Mouse (Mus musculus) urinary bladder, postnatal 25 days (tissue): ENCODE measurements around the gene Tyw1.

ENCODE experiments used
- DNase-seq: peaks from one replicate; pipeline ENCODE4 v3.0.0; 2022; ENCODE audit warnings: low spot score

Gene Tyw1

DNA sequence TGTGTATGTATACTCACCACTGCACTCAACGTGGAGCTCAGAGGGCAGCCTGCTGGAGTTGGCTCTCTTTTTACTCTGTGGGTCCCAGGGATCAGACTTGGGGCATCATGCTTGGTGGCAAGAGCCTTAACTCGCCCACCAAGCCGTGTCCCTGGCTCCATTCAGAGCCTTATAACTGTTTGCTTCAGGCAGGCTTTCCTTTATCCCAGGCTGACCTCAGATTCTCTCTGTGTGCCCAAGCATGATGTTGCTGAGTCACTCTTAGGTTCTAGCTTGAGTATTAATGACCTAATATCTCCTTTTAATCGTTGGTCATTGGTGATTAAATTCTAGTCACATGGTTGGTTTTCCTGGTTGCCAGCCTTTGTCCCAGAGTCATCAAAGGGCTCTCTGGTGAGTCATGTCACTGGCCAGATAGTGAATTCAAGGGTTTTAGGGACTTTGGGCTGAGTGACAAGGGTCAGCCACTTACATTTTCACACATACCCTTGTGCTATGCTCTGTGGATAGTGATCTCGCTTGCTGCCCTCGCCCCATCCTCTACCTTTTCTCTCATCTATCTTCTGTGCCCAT, 9.1 kb downstream of the Tyw1 start:
- DNase-seq, result no peak

DNA sequence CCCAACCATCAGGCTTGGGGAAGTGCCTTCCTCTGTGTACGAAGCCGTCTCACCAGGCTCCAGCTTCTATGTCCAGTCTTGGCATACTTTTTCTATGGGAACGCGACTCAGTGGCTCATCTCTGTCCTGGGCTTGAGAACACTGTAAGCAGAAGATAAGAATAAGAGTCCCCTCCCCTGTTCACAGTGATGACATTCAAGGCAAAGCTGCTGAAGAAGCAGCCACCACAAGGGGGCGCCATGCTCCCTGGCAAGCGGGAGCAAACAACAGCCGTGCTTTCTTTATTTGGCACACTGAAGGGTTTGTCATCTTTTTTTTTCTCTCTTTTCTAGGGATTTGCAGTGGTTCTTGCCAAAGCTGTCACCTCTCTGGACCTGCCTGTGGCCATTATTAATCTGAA, 11.2 kb downstream of the Tyw1 start:
- DNase-seq, result peak; percentile 20

DNA sequence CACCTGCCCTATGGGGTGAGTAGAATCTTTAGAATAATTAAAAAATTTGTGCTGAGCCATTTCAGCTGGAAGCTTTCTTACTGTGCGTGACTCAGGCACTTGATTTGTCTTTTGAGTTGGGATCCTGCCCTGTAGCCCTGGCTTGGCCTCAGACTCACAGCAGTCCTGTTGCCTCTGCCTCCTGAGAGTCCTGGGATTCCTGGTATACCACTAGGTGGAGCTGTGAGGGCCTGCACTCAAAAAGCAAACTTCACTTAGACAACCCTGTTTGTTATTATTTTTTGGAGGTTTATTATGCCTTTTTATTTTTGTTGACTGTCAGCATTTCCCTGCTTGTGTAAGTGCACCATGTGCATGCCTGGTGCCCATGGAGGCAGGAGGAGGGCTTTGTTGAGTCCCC, 11.9 kb downstream of the Tyw1 start:
- DNase-seq, result peak; percentile 26

DNA sequence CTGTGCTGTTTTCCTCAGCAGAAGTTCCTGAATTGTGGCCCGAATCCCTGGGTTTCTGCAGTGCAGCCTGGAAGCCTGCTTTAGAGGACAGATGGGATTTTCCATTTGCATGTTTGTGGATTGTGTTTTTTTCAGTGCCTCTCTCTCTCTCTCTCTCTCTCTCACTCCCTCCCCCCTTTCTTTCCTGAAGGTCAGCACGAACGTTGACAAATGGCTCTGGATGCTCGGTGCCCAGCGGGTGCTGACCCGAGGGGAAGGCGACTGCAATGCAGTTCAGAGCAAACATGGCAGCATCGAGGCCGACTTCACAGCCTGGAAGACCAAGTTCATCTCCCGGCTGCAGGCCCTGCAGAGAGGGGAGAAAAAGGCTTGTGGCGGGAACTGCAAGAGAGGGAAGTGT, 13.6 kb downstream of the Tyw1 start:
- DNase-seq, result no peak

DNA sequence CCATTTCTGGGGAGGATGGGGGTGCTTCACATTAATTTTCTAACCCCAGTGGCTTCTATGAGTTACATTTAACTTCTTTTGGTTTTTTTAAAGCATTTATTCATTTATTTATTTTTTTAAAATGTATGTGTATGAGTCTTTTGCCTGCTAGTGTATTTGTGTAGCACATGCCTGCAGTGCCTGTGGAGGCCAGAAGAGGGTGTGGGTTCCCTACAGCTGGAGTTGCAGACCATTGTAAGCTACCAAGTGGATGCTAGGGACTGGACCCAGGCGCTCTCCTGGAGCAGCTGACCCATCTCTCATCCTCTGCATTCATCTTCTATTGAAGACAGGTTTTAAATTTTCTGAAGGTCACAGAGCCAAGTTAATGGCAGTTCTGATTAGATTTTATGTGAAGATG, 16.9 kb downstream of the Tyw1 start:
- DNase-seq, result no peak

DNA sequence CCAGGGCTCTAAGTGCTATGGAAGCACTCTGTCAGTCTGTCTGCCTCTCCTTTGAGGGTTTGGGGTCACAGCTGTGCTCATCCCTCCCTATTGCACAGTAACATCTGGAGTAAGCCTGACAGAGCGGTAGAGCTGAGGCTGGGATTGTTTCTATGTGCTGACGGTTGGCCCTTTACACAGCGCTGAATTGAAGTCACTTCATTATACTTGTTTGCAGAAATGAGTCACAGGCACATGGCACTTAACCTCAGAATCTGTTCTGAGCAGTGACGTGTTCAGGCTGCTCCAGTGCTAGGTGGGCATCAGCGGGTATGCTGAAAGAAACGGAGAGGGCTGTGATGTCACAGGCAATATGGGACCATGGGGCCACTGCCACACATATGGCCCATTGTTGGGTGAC, 17.6 kb downstream of the Tyw1 start:
- no peak for DNase-seq

DNA sequence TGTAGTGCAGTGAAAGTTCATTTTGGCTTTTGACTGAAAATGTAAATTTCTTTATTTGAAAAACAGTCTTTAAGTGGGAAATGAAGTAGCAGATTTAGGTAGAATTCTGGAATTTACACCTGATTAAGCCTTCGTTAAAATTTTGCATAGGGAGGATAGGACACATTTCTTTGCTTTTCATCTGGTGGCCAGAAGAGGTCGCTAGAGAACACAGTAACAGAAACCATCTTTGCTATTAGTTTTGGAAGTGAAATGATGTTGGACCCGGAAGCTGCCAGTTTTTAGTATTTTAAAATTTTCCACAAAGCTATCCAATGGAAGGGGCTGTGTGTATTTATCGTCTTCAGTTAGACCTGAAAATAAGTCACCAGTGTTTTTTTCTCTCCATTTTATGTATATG, 20.1 kb downstream of the Tyw1 start:
- DNase-seq, result no peak

DNA sequence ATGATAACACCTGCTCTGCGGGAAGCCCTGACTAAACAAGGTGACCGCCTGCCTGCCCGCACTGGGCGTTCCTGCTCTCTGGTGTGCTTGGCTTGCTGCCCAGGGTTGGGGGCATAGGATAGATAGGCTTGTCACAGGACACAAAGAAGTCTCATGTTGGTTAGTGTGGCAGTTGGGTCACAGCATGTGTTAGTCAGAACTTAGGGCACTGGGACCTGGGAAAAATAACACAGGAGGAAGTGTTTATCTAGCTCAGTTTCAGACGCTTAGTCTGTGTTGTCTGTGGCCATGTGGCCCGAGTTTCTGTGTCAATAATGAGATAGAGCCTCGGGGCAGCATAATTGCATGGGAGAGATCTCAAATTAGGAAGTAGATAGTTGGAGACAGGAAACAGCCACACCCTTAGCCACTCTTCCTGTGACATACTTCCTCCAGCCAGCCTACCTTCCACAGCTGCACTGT, 22.6 kb downstream of the Tyw1 start:
- DNase-seq, result no peak

DNA sequence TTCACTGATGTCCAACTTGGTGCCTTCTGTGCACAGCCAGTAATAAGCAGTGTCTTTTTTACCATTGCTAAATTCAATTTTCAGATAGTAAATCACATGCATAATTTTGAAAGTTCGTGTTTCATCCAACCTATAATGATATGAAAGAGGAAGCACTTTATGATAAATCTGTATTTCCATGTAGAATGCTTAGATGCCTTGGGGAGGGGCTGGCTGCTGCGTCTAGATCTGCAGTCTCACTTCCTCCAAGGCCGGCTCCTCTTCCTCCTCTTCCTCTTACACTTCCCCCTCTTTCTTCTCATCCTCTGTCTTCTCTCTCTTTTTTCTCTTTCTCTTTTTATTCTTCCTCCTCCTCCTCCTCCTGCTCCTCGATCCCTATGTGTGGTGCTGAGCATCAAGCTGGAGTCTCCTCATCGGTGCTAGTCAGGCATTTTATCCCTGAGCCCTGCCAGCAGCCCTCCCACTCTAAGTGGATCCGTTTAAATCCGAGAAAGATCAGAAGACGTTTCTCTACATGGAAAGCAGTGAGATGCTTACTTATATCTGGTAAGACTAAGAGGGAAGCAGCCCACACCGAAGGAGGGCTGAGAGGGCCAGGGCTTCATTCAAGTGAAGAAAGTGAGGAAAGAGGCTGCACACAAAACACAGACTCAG, 27.8 kb downstream of the Tyw1 start:
- DNase-seq, result no peak

DNA sequence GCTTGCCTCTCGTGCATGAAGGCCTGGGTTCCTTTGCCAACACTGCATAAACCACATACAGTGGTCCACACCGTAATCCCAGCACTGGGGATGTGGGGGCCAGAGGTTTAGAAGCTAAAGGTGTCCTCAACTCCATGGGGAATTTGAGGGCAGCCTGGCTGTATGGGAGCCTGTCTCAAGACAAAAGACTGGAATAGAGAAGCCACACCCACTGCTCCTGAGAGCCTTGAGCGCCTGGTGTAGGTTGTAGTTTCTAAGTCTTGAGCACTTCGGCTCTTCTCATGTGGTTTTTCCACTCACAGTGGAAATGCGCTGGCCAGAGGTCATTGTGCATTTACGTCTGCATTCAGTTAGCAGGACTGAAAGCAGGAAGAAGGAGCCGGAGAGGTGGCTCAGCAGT, 32.7 kb downstream of the Tyw1 start:
- DNase-seq, result no peak

DNA sequence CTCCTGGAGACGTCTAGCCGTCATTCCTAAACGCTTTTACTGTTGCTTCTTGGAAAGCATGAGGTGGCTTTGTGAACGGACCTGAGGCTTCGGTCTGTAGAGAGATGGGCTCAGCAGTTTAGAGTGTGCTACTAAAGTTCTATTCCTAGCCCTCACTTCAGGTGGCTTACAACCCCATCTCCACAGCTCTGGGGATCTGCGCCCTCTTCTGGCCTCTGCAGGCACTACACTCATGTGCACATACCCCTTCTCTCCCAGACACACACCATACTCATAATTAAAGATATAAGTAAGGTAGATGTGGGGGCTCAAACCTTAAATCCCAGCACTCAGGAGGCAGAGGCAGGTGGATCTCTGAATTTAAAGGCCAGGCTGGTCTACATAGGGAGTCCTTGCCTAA, 34.8 kb downstream of the Tyw1 start:
- DNase-seq, result no peak

DNA sequence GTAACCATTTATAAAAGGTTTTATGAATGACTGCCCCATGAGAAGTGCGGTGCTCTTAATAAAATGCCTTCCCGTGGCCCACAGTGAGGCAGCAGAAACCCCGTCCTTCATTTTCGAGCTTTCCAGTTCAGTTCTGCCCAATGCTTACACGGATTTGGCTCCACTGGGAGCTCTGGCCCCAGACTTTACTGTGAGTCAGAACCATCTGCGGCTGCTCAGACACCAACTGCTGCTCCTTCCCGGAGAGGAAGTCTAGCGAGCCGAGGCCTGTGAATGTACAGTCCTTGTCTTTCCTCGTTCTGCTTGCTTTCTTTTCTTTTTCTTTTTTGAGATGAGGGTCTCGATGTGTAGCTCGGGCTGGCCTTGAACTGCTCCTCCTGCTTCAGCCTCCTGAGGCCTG, 35.4 kb downstream of the Tyw1 start:
- DNase-seq, result no peak

DNA sequence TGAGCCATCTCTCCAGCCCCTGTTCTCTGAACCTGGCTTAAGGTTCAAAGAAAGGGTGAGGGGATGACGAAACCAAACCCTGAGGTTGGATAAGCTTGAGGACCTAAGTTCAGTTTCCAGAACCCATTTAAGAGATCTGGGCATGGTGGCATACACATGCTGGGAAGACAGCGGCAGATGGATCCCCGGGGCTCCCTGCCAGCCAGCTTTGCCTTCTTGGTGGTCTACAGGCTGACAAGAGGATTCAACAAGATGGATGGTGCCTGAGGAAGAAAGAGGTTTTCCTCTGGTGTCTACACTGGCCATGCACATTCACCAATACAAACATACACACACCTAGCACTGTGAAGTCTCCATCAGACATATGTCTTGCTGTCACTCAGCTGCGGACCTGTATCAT, 37.6 kb downstream of the Tyw1 start:
- DNase-seq, result no peak

DNA sequence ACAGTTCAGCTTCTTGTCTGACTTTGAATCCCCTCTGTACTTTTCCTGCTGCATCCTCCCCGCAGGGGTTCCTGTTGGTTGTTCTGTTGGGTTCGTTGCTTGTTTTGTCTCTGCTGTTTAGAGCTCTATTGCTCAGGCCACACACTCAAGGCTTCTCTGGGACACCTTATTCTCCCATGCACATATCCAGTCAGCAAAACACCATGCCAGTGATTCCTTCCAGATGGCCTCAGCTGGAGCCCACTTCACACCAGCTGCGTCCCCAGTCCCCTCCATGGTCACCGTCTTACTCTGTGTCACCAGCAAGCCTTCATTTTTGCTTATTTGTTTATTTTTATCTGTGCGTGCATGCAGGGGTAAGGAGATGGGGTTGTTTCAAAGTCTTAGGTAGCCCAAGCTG, 38.5 kb downstream of the Tyw1 start:
- DNase-seq, result no peak

DNA sequence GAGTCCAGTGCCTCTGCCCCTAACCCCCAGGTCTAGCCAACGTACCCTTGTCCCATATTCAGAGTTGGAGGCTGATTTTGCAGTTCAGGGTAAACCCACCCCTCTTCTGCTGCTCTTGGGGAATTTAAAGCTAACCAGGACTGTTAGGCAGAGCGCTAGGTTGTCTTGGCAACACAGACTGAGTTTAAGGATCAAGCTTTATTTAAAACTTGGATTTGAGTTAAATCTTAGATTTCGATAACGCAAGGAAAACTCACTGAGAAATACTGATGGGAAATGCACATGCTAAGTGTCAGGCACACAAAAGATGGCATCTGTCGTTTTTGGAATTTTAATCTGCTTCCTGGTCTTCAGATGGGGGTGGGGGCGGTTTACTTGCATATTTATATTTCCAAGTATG, 39.2 kb downstream of the Tyw1 start:
- no peak for DNase-seq

DNA sequence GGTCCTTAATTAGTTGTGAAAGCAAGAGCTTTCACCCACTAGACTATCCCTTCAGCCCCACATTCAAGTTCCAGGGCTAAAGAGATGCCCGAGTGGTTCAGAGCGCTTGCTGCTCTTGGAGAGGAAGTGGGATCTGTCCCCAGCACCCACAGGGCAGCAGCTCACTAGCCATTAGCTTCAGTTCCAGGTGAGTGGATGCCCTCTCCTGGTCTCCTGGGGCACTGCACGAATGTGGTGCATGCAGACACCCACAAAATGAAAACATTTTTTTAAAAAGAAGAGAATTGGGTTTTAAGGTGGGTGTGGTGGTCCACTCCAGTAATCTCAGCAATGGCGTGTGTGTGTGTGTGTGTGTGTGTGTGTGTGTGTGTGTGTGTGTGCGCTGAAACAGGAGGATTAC, 40.7 kb downstream of the Tyw1 start:
- DNase-seq, result no peak

DNA sequence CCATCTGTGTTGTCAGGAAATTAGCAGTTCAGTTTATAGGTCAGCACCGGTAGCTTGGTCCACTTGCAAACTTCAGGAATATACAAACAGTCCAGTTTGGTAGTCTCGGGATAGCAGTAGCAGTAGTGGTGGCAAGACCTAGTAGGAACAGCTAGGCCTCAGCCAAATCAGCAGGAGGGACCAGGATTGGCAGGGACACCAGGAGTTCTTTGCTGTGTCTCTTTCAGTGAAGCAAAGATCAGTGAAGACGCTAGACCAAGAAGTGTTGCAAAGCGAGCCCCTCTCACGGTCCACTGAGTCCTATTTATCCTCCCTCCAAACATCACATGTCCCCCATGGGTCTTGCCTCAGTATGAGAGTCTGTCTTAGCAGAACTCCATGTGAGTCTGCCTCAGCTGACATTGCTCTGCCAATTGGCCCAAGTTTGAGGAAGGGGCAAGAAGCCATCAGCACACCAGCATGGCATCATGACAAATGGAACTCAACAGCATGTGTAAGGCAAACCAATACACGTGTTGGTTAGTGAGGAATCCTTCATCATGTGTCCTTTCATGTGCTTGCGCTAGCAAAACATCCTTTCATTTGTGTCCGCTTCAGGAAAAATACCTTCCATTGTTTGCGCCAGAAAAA, 43.5 kb downstream of the Tyw1 start:
- no peak for DNase-seq

DNA sequence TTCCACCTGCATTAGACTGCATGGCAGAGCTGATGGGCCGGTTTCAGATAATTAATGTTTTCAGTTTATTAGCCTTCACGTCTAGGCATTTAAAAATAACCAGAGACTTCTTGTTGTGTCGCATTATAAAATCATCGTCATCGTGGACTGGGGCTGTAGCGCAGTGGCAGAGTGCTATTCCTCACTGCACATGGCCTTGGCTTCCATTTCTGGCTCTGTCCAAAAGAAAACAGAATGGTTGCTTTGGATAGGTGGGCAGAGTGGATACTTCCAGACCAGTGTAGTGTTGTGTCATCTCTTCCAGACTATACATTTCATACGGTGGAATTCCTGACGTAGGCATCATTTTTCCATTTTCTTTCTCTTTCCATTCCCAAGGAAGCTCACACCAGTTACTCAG, 44.1 kb downstream of the Tyw1 start:
- no peak for DNase-seq

DNA sequence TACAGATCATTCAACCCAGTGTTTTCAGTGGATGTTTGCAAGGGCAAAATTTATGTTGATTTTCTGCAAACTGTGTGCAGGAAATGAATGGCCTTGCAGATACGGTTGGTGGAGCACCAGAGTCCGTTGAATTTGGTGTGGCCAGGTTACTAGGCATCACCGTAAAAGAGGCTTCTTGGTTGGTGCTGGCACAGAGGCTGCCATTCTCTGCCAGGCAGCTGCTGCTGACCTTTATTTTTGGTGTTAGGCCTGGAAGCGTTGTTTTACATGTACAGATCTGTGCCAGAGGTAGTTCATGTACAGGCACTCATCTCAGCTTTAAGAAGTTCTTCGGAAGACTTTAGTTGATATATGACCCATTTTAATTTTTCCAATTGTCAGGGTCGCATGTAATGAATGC, 48.2 kb downstream of the Tyw1 start:
- DNase-seq, result no peak

DNA sequence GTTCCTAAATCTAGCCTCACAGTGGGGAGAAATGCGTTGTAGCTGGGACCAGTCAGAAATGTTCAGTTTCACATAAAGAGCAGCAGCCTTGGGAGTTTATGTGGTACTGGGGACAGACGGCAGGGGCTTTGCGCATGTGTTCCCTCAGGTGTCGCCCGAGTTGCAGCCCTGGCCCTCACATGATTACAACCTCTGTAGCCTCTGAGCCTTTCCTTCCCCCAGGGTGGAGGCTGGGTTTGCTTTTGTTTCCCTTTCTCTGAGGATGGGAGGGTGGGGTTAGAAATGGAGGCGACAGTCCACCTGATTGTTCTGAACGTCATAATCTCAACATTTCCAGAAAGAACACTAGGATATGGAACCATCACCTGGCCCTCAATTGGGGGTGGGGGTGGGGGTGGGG, 52.5 kb downstream of the Tyw1 start:
- no peak for DNase-seq

DNA sequence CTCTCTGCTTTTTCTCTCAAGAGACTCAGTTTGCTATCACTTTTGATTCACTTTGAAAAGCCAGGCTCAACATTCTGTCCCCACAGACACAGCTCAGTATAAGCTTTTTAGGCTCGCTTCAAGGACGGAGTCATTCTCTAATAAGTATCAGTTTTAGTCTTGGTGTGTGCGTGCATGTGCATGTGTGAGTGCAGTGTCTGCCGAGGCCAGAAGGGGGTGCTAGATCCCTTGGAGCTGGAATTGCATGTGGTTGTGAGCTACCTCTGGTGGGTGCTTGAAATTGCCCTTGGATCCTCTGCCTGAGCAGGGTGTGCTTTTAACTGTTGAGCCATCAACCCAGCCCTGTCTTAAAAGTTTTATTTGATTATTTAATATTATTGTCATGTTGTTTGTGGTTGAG, 54.7 kb downstream of the Tyw1 start:
- DNase-seq, result no peak

DNA sequence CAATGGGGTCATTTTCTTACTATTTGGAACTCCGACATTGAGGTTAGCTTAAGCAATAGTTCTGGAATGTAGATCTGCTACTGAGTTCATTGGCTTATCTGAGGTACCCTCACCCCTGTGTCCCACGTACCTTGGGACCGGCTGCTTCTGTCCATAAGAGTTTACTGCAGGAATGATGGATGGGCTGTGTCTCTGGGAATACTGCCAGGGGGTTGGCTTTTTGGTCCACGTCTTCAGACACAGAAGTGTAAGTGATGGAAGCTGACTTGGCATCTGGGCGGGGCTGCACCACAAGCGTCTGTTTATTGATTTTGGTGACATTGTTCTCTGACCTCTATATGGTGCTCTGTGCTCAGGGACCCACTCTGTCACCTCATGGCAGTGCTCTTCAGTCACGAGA, 55.4 kb downstream of the Tyw1 start:
- DNase-seq, result no peak

DNA sequence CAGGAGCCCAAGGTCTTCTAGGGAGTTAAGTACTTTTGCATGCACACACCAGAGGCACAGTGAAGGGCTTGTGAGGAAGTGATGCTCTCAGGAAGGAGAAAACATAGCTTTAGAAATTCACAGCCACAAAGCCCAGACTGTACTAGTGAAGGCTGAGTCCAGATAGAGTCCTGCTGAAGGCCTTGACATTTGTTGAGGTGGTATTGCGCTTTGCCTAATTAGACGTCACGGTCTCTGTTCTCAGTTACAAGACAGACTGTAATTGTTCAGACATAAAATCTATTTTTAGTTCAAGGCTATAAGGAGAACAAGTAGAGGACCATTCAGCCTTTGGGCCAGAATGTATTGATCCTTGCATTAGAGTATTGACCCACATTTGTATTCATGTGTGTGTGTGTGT, 58.1 kb downstream of the Tyw1 start:
- no peak for DNase-seq

DNA sequence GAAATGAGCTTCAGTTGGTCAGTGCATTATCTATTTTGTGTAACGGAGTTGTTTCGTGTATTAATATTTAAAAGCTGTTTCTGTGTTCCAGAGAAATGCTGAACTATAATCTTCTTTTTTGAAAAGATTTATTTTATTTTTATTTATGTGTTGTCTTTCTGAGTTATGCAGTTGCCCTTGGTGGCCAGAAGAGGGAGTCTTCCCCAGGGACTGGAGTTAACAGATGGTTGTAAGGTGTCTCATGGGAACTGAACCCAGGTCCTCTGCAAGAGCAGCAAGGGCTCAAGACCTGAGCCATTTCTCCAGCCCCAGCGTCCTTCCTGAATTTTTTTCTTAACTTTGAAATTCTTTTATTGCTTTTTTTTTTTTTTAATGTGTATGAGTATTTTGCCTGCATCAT, 59.5 kb downstream of the Tyw1 start:
- no peak for DNase-seq
